Mouse (Mus musculus): ENCODE results near the gene Ceacam3.

DNA sequence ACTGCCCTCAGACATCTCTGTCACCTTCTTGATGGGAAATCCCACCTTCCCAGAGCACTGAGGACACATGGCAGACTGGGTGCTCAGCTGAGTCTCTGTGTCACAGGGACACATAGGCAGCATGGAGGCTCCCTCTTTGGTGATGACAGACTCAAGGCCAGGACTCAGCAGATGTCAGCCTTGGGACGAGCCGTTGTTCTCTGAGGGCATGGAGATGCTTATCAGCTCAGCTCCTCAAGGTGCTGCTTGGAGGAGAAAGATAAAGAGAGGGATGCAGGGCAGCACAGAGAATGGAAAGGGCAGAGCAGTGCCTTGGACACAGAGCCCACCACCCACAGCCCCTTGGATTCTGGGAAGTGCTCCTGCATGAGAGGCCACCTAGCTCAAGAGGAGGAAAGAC is at the start of gene Ceacam3:
- TF ChIP-seq HCFC1 (IDR thresholded peaks at IDR 0.05; ENCODE audit: borderline replicate concordance, insufficient read depth, low read length) (no peak), ZNF384 (IDR thresholded peaks at IDR 0.05; ENCODE audit: low read depth, low read length) (no peak), MAFK (IDR thresholded peaks at IDR 0.05; ENCODE audit: insufficient read depth, low read depth, low read length) (no peak)
